Mouse (Mus musculus) liver, adult 2 months (tissue): ENCODE measurements around the gene Amn1.
A peak's percentile ranks its signal among the peaks of the same experiment; 100 is the strongest.

Experiments used
- CTCF ChIP-seq: fragments of 200-500 bp; IDR thresholded peaks from 2 replicates; pipeline ENCODE4 v1.5.1; 2011; ENCODE audit warnings: low read depth, low read length, control low read depth
- POLR2A ChIP-seq: fragments of 200-500 bp; IDR thresholded peaks from 2 replicates; pipeline ENCODE4 v1.6.1; 2011; ENCODE audit warnings: low read length, control low read depth; ENCODE audit not compliant: insufficient read depth; ENCODE audit errors: extremely low read depth

DNA sequence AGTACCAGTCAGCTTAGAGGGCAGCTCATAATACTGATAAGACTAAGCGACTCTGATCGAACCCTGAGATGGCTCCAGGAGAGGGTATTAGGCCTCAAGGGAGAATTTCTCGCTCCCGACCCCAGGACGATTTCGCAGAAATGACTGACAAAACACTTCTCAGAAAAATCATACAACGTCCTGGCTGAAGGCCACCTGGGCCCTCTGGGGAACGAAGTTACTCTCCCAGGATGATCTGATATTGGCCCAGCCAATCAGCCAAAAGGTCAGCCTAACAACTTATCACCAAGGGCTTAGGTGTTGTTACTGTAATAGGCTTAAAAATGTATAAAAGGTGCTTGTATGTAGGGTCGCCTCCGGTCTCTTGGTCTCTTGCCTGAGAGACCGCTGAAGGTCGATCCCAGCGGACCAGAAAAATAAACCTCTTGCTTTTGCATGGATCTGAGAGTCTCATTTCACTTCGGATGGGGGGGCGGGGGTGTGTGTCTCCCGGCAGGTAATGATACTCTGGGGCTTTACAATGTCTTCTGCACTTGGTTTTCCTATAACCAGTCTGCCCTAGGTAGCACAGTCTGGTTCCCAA is 919 bp upstream of the Amn1 start:
- no peak for TF ChIP-seq CTCF
- peak; percentile 70; the same call in 1 of the 2 replicates for TF ChIP-seq POLR2A
